Comparison of ENCODE assay signal across 9 mouse cellular contexts in genomic region chr6:86404996-86405395, GRCm38 (mm10). TPM values are rescaled to one million over a fixed set of nuclear protein-coding genes. Genes with fewer than 3 reads are reported as not detected.
A peak's percentile ranks its signal among the peaks of the same experiment; 100 is the strongest.
DNase-seq lines count a peak whose midpoint lies in the region; ATAC-seq and TF ChIP-seq lines count a peak whose summit lies in the region.
"Had no signal": no experiment of that assay in that cellular context is flagged by ENCODE, and none has a peak within 500 bp of the region (broad histone marks: within the 10 kb centered on the region; RNA-seq: fewer than 3 reads in every experiment).

No protein-coding gene starts in this region.

- no peak for TF ChIP-seq POLR2A in myocyte (IDR thresholded peaks at IDR 0.05; ENCODE audit: insufficient read length, low read depth)

- peaks cover 5% of the 10 kb centered on the region; the same call in 1 of the 2 replicates for H3K36me3 ChIP-seq in lung, embryonic 16.5 days (ENCODE audit: control insufficient read depth, insufficient read depth, low read length)
- 0 out of 2 replicates have a peak, but pooled peaks cover 2% of the 10 kb centered on the region for H3K36me3 ChIP-seq in hindbrain, embryonic 15.5 days
- H3K36me3 ChIP-seq in myocyte (ENCODE audit: control insufficient read depth, insufficient read depth), result peaks cover 5% of the 10 kb centered on the region

- peak overlapping the region; percentile 100 for H3K27ac ChIP-seq in lung, embryonic 16.5 days (ENCODE audit: low read length)
- peak overlapping the region; percentile 99 for H3K27ac ChIP-seq in hindbrain, embryonic 15.5 days (replicated peaks)

- peak overlapping the region; percentile 95 for H3K9ac ChIP-seq in lung, embryonic 16.5 days (ENCODE audit: low read length)
- peak overlapping the region; percentile 96 for H3K9ac ChIP-seq in hindbrain, embryonic 15.5 days

- H3K79me2 ChIP-seq in myocyte (ENCODE audit: control insufficient read depth, insufficient read depth), result peaks cover 56% of the 10 kb centered on the region

- H3ac ChIP-seq in myocyte (ENCODE audit: control insufficient read depth, insufficient read length), result peak overlapping the region; percentile 93

- H3K4me1 ChIP-seq in lung, embryonic 16.5 days (replicated peaks; ENCODE audit: control insufficient read depth, insufficient read depth, low read length), result peaks cover 6% of the 10 kb centered on the region
- H3K4me1 ChIP-seq in hindbrain, embryonic 15.5 days (replicated peaks), result peaks cover 45% of the 10 kb centered on the region

- under 1% methylated on average over 11 of the region's 11 CpGs for WGBS in lung, embryonic 16.5 days
- under 1% methylated on average over 11 of the region's 11 CpGs for WGBS in hindbrain, embryonic 15.5 days

- ATAC-seq in lung, embryonic 16.5 days (ENCODE audit: low read depth), result no peak
- ATAC-seq in hindbrain, embryonic 15.5 days (ENCODE audit: low FRiP score, low read depth), result no peak
- ATAC-seq in megakaryocyte progenitor cell, adult 5-6 weeks (replicated peaks; ENCODE audit: poor library complexity), result no peak

- DNase-seq in lung, postnatal 4 days, result no peak
- DNase-seq in c-Kit-positive CD71-positive TER-119-negative erythroid progenitor cells, embryonic 14.5 days (ENCODE audit: low read depth), result peak; percentile 24
- no peak for DNase-seq in ovary, postnatal 10 days (ENCODE audit: low spot score)
- no peak for DNase-seq in frontal cortex, postnatal 10 days (ENCODE audit: low spot score in 2 of 2)

- no peaks in the 10 kb centered on the region for H3K27me3 ChIP-seq in lung, embryonic 16.5 days (ENCODE audit: control insufficient read depth, insufficient read depth, low read depth, low read length)
- no peaks in the 10 kb centered on the region for H3K27me3 ChIP-seq in hindbrain, embryonic 15.5 days
- H3K27me3 ChIP-seq in myocyte (ENCODE audit: control insufficient read depth, insufficient read depth, insufficient read length), result no peaks in the 10 kb centered on the region

- no peaks in the 10 kb centered on the region for H3K9me3 ChIP-seq in lung, embryonic 16.5 days (ENCODE audit: control insufficient read depth, low read length)
- no peaks in the 10 kb centered on the region for H3K9me3 ChIP-seq in hindbrain, embryonic 15.5 days

- peak overlapping the region; percentile 73 for H3K4me2 ChIP-seq in lung, embryonic 16.5 days (ENCODE audit: low read depth, low read length)
- peak overlapping the region; percentile 82 for H3K4me2 ChIP-seq in hindbrain, embryonic 15.5 days
- peak overlapping the region; percentile 89 for H3K4me2 ChIP-seq in myocyte (ENCODE audit: low read depth)

- peak overlapping the region; percentile 80 for H3K4me3 ChIP-seq in lung, embryonic 16.5 days (ENCODE audit: low read length)
- H3K4me3 ChIP-seq in hindbrain, embryonic 15.5 days, result peak overlapping the region; percentile 74
- peak overlapping the region; percentile 90 for H3K4me3 ChIP-seq in myocyte

TF ChIP-seq in myocyte, 11 proteins besides CTCF, POLR2A, EP300 and RAD21:
- TF ChIP-seq CEBPB (IDR thresholded peaks at IDR 0.05; ENCODE audit: insufficient read depth, poor library complexity, severe bottlenecking), result 0 out of 2 replicates have a peak, but pooled peaks have one; percentile 29
- TF ChIP-seq MAX (IDR thresholded peaks at IDR 0.05; ENCODE audit: low read depth), result no peak

RNA-seq across cellular contexts. Expression of gene Tia1, which starts 1.0 kb away (rescaled TPM):
- 176 and 177 TPM in 2 replicates for polyA plus RNA-seq in lung, embryonic 16.5 days (2015; fragmentation: Nextera tagmentation; extraction: Ambion mirVana)
- polyA plus RNA-seq in hindbrain, embryonic 15.5 days (2015; fragmentation: Nextera tagmentation; extraction: Ambion mirVana), result 275 and 283 TPM in 2 replicates
- 12.8 TPM for polyA plus RNA-seq in myocyte (2012; fragmentation: generic; extraction: Trizol)
- 67.3 and 125 TPM in 2 replicates for total RNA-seq in megakaryocyte progenitor cell, adult 5-6 weeks (2015)
- total RNA-seq in megakaryocyte progenitor cell, adult 5-6 weeks (2017), result 75.5 and 98.4 TPM in 2 replicates

RNA-seq across cellular contexts. Expression of gene Pcyox1, which starts 8.0 kb away (rescaled TPM):
- 85.4 and 88.9 TPM in 2 replicates for polyA plus RNA-seq in lung, embryonic 16.5 days (2015; fragmentation: Nextera tagmentation; extraction: Ambion mirVana)
- 84.7 and 90.1 TPM in 2 replicates for polyA plus RNA-seq in hindbrain, embryonic 15.5 days (2015; fragmentation: Nextera tagmentation; extraction: Ambion mirVana)
- 25.1 TPM for polyA plus RNA-seq in myocyte (2012; fragmentation: generic; extraction: Trizol)
- 33.1 and 40.5 TPM in 2 replicates for total RNA-seq in megakaryocyte progenitor cell, adult 5-6 weeks (2015)
- 65.6 and 88.1 TPM in 2 replicates for total RNA-seq in megakaryocyte progenitor cell, adult 5-6 weeks (2017)

RNA-seq across cellular contexts. Expression of gene Gm44790, which starts 21.5 kb away (rescaled TPM):
- not detected in 2 replicates for polyA plus RNA-seq in lung, embryonic 16.5 days (2015; fragmentation: Nextera tagmentation; extraction: Ambion mirVana)
- 1.2 TPM in 2 replicates for polyA plus RNA-seq in hindbrain, embryonic 15.5 days (2015; fragmentation: Nextera tagmentation; extraction: Ambion mirVana)
- polyA plus RNA-seq in myocyte (2012; fragmentation: generic; extraction: Trizol), result not detected
- total RNA-seq in megakaryocyte progenitor cell, adult 5-6 weeks (2015), result not detected in 2 replicates
- total RNA-seq in megakaryocyte progenitor cell, adult 5-6 weeks (2017), result 1.8 TPM in 1 of 2 replicates, not detected in the other
- total RNA-seq: hematopoietic stem cell, adult 5-6 weeks had no signal

RNA-seq across cellular contexts. Expression of gene C87436, which starts 33.2 kb away (rescaled TPM):
- polyA plus RNA-seq in lung, embryonic 16.5 days (2015; fragmentation: Nextera tagmentation; extraction: Ambion mirVana), result 23.8 and 26.7 TPM in 2 replicates
- 23.7 and 25.7 TPM in 2 replicates for polyA plus RNA-seq in hindbrain, embryonic 15.5 days (2015; fragmentation: Nextera tagmentation; extraction: Ambion mirVana)
- 6.9 TPM for polyA plus RNA-seq in myocyte (2012; fragmentation: generic; extraction: Trizol)
- 27.1 and 45.4 TPM in 2 replicates for total RNA-seq in megakaryocyte progenitor cell, adult 5-6 weeks (2015)
- total RNA-seq in megakaryocyte progenitor cell, adult 5-6 weeks (2017), result 25.6 and 45.9 TPM in 2 replicates

RNA-seq across cellular contexts. Expression of gene Snrpg, which starts 33.9 kb away (rescaled TPM):
- polyA plus RNA-seq in lung, embryonic 16.5 days (2015; fragmentation: Nextera tagmentation; extraction: Ambion mirVana), result 522 and 523 TPM in 2 replicates
- polyA plus RNA-seq in hindbrain, embryonic 15.5 days (2015; fragmentation: Nextera tagmentation; extraction: Ambion mirVana), result 346 and 401 TPM in 2 replicates
- polyA plus RNA-seq in myocyte (2012; fragmentation: generic; extraction: Trizol), result 188 TPM
- 520 and 538 TPM in 2 replicates for total RNA-seq in megakaryocyte progenitor cell, adult 5-6 weeks (2015)
- 60.0 and 69.9 TPM in 2 replicates for total RNA-seq in megakaryocyte progenitor cell, adult 5-6 weeks (2017)

Comparison
In these comparisons a context has a peak if more than half of its experiments do, and no peak if none do; other contexts are left out.
1. RNA of gene Tia1, which starts 1.0 kb away (polyA plus RNA-seq): 275 to 283 TPM in hindbrain, embryonic 15.5 days and 176 to 177 TPM in lung, embryonic 16.5 days; 12.8 TPM in myocyte (single experiment); every median in the first group is over 10 times any median in the second.
2. Peak in every context shown above with its lines, with median percentiles within 50 percentile points of each other: H3K4me2 ChIP-seq and H3K4me3 ChIP-seq.